Mouse (Mus musculus): Measurements from ENCODE around the gene Smarcd1. TPM values are rescaled to one million over a fixed set of nuclear protein-coding genes. Genes with fewer than 3 reads are reported as not detected.

Gene Smarcd1
- polyA plus RNA-seq, 1 experiment from 2014 or later, result 10.9 TPM

DNA sequence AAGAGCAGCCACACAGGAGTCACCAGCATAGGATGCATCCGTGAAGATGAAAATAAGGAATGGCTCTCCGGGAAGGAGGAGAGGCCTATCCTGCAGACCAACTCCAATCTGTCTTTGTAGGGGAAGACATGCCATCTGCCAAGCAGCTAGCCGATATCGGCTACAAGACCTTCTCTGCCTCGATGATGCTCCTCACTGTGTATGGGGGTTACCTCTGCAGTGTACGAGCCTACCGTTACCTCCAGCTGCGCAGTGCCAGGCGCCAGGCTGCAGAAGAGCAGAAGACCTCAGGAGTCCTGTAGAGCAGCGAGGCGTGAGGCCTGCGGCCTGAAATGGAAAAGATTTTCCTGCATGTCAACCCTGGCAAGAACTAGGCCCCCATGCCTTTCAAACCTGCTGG, 25.6 kb downstream of the Smarcd1 start:
- H3K9me3 ChIP-seq (ENCODE audit: control insufficient read depth, low read length), result no peaks in the 10 kb centered on the region
- peaks cover 11% of the 10 kb centered on the region; the same call in 1 of the 2 replicates for H3K4me1 ChIP-seq (replicated peaks; ENCODE audit: control insufficient read depth, insufficient read depth)
- no peak overlapping the region for H3K27ac ChIP-seq (replicated peaks)
- H3K4me2 ChIP-seq (replicated peaks; ENCODE audit: low read depth), result no peak overlapping the region
- no peaks in the 10 kb centered on the region for H3K27me3 ChIP-seq (ENCODE audit: control insufficient read depth, insufficient read depth, low read length)
- H3K4me3 ChIP-seq (ENCODE audit: low read depth, low read length), result no peak overlapping the region
- TF ChIP-seq CTCF (IDR thresholded peaks at IDR 0.05; ENCODE audit: low read depth) (no peak), EP300 (optimal IDR thresholded peaks at IDR 0.05) (no peak)
- H3K9ac ChIP-seq (ENCODE audit: low read length), result no peak overlapping the region
- no peak for ATAC-seq (ENCODE audit: low FRiP score, low TSS enrichment)
- no peak for DNase-seq (ENCODE audit: low spot score)
- H3K36me3 ChIP-seq (ENCODE audit: control insufficient read depth, insufficient read depth, low read length), result peaks cover 2% of the 10 kb centered on the region; the same call in 1 of the 2 replicates
- WGBS, result 94% methylated on average over 12 of the region's 12 CpGs

DNA sequence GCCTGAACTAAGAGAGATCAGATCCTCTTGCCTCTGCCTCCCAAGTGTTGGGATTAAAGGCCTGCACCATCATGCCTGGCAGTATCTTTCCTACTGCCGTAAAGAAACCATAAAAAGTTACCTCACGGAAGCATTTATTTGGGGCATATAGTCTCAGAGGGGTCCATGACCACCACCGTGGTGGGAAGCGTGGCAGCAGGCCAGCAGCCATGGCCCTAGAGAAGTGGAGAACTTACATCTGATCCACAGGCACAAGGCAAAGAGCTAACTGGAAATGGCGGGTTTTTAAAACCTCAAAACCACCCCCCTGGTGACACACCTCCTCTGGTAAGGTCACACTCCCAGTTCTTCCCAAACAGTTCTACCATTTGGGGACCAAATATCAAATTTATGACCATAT, 26.3 kb downstream of the Smarcd1 start:
- no peak for ATAC-seq (ENCODE audit: low FRiP score, low TSS enrichment)
- Histone ChIP-seq H3K4me2 (replicated peaks; ENCODE audit: low read depth) (no peak overlapping the region), H3K4me1 (replicated peaks; ENCODE audit: control insufficient read depth, insufficient read depth) (peaks cover 10% of the 10 kb centered on the region; the same call in 1 of the 2 replicates), H3K36me3 (ENCODE audit: control insufficient read depth, insufficient read depth, low read length) (peaks cover 2% of the 10 kb centered on the region; the same call in 1 of the 2 replicates), H3K27me3 (ENCODE audit: control insufficient read depth, insufficient read depth, low read length) (no peaks in the 10 kb centered on the region), H3K9me3 (ENCODE audit: control insufficient read depth, low read length) (no peaks in the 10 kb centered on the region), H3K4me3 (ENCODE audit: low read depth, low read length) (no peak overlapping the region), H3K9ac (ENCODE audit: low read length) (no peak overlapping the region), H3K27ac (replicated peaks) (no peak overlapping the region)
- DNase-seq (ENCODE audit: low spot score), result no peak
- no peak for TF ChIP-seq CTCF (IDR thresholded peaks at IDR 0.05; ENCODE audit: low read depth)
- no peak for TF ChIP-seq EP300 (optimal IDR thresholded peaks at IDR 0.05)
- WGBS, result 95% methylated on average over 5 of the region's 5 CpGs

- ATAC-seq (ENCODE audit: low FRiP score, low TSS enrichment), result no peak
- no peak overlapping the region for H3K4me3 ChIP-seq (ENCODE audit: low read depth, low read length)
- no peaks in the 10 kb centered on the region for H3K9me3 ChIP-seq (ENCODE audit: control insufficient read depth, low read length)
- H3K27ac ChIP-seq (replicated peaks), result no peak overlapping the region
- H3K36me3 ChIP-seq (ENCODE audit: control insufficient read depth, insufficient read depth, low read length), result peaks cover 2% of the 10 kb centered on the region; the same call in 1 of the 2 replicates
- H3K4me1 ChIP-seq (replicated peaks; ENCODE audit: control insufficient read depth, insufficient read depth), result peaks cover 4% of the 10 kb centered on the region; the same call in 1 of the 2 replicates
- WGBS, result 85% methylated on average over 4 of the region's 4 CpGs
- TF ChIP-seq CTCF (IDR thresholded peaks at IDR 0.05; ENCODE audit: low read depth) (peak; percentile 46), EP300 (optimal IDR thresholded peaks at IDR 0.05) (no peak)
- no peak overlapping the region for H3K4me2 ChIP-seq (replicated peaks; ENCODE audit: low read depth)
- no peak for DNase-seq (ENCODE audit: low spot score)
- no peaks in the 10 kb centered on the region for H3K27me3 ChIP-seq (ENCODE audit: control insufficient read depth, insufficient read depth, low read length)
- H3K9ac ChIP-seq (ENCODE audit: low read length), result no peak overlapping the region
Measured at GRCm38 (mm10) chr15:99729056-99729783, 27.3 kb downstream of the Smarcd1 start.

DNA sequence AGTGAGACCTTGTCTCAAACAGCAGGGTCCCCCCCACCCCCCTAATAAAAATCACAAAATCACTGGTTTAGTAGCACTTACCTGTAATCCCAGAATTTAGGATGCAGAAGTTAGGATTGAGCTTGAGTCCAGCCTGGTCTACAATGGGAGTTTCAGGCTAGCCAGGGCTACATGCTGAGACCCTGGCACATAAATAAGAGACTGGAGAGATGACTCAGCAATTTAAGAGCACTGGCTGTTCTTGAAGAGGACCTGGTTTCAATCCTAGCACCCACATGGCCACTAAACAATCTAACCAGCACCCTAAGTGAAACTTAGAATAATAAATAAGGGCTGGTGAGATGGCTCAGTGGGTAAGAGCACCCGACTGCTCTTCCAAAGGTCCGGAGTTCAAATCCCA, 29.2 kb downstream of the Smarcd1 start:
- ATAC-seq (ENCODE audit: low FRiP score, low TSS enrichment), result no peak

GRCm38 (mm10) chr15:99731678-99732077, 29.7 kb downstream of the Smarcd1 start:
- Histone ChIP-seq H3K36me3 (ENCODE audit: control insufficient read depth, insufficient read depth, low read length) (peaks cover 5% of the 10 kb centered on the region), H3K9ac (ENCODE audit: low read length) (no peak overlapping the region), H3K27me3 (ENCODE audit: control insufficient read depth, insufficient read depth, low read length) (no peaks in the 10 kb centered on the region), H3K9me3 (ENCODE audit: control insufficient read depth, low read length) (no peaks in the 10 kb centered on the region), H3K4me1 (replicated peaks; ENCODE audit: control insufficient read depth, insufficient read depth) (no peaks in the 10 kb centered on the region), H3K4me3 (ENCODE audit: low read depth, low read length) (no peak overlapping the region), H3K27ac (replicated peaks) (no peak overlapping the region), H3K4me2 (replicated peaks; ENCODE audit: low read depth) (no peak overlapping the region)
- TF ChIP-seq CTCF (IDR thresholded peaks at IDR 0.05; ENCODE audit: low read depth) (no peak), EP300 (optimal IDR thresholded peaks at IDR 0.05) (no peak)
- ATAC-seq (ENCODE audit: low FRiP score, low TSS enrichment), result no peak
- whole genome bisulfite sequencing, result 94% methylated on average over 3 of the region's 3 CpGs
- no peak for DNase-seq (ENCODE audit: low spot score)

More for the DNA sequence above, 29.2 kb downstream of the Smarcd1 start:
- Histone ChIP-seq H3K9ac (ENCODE audit: low read length) (no peak overlapping the region), H3K4me1 (replicated peaks; ENCODE audit: control insufficient read depth, insufficient read depth) (no peaks in the 10 kb centered on the region), H3K27ac (replicated peaks) (no peak overlapping the region), H3K9me3 (ENCODE audit: control insufficient read depth, low read length) (no peaks in the 10 kb centered on the region), H3K27me3 (ENCODE audit: control insufficient read depth, insufficient read depth, low read length) (no peaks in the 10 kb centered on the region), H3K36me3 (ENCODE audit: control insufficient read depth, insufficient read depth, low read length) (peaks cover 4% of the 10 kb centered on the region), H3K4me3 (ENCODE audit: low read depth, low read length) (no peak overlapping the region), H3K4me2 (replicated peaks; ENCODE audit: low read depth) (no peak overlapping the region)
- no peak for TF ChIP-seq EP300 (optimal IDR thresholded peaks at IDR 0.05)
- no peak for TF ChIP-seq CTCF (IDR thresholded peaks at IDR 0.05; ENCODE audit: low read depth)
- DNase-seq (ENCODE audit: low spot score), result no peak
- WGBS, result 92% methylated on average over 1 of the region's 2 CpGs

DNA sequence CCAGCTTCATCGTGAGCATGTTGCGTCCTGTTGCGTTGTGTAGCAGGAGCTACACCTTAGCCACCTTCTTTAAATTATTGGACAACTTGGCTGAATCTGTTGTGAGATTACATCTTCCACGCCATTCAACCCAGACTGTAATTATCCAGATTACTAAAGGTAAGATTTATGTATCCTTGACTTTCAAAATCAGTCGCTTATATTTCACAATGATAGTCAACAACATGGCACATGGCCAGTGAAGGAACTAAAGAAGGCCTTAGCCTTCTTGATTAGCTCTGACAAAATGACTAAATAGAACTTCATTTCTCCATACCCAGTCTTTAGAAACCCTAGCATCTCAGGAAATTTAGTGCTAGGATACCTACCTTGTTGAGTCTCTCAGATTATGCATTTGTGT, 31.3 kb downstream of the Smarcd1 start:
- no peak overlapping the region for H3K27ac ChIP-seq (replicated peaks)
- H3K4me3 ChIP-seq (ENCODE audit: low read depth, low read length), result no peak overlapping the region
- no peak overlapping the region for H3K4me2 ChIP-seq (replicated peaks; ENCODE audit: low read depth)
- TF ChIP-seq CTCF (IDR thresholded peaks at IDR 0.05; ENCODE audit: low read depth) (no peak), EP300 (optimal IDR thresholded peaks at IDR 0.05) (no peak)
- no peak for ATAC-seq (ENCODE audit: low FRiP score, low TSS enrichment)
- H3K9me3 ChIP-seq (ENCODE audit: control insufficient read depth, low read length), result no peaks in the 10 kb centered on the region
- no peaks in the 10 kb centered on the region for H3K27me3 ChIP-seq (ENCODE audit: control insufficient read depth, insufficient read depth, low read length)
- H3K36me3 ChIP-seq (ENCODE audit: control insufficient read depth, insufficient read depth, low read length), result peaks cover 10% of the 10 kb centered on the region
- DNase-seq (ENCODE audit: low spot score), result no peak
- 74% methylated on average over 5 of the region's 5 CpGs for WGBS
- H3K4me1 ChIP-seq (replicated peaks; ENCODE audit: control insufficient read depth, insufficient read depth), result no peaks in the 10 kb centered on the region
- H3K9ac ChIP-seq (ENCODE audit: low read length), result no peak overlapping the region
